Mouse (Mus musculus) adrenal gland, adult 18-20 months (tissue): ENCODE measurements around the gene Rab33a. TPM values are rescaled to one million over a fixed set of nuclear protein-coding genes. Genes with fewer than 3 reads are reported as not detected.

Experiments
- DNase-seq, 2 experiments: peaks; one replicate each; pipeline ENCODE4 v3.0.0; 2021 to 2022; ENCODE audit warnings: low spot score in 2 of 2
- long read RNA-seq, 2 experiments: library from polyadenylated mRNA; stranded (forward); transcript quantifications; one replicate each; pipeline ENCODE4 v2.0.0; 2021
- total RNA-seq, 2 experiments: library from RNA; stranded (reverse); gene quantifications; 1 replicate in 1 of 2; 2 replicates in 1 of 2; pipeline ENCODE4 v1.2.3; 2021

Rab33a gene
- total RNA-seq = 10 to 100 TPM in 1 of 2 experiments, 1 to 10 TPM in 1; 8.2 to 47.1 TPM
- long read RNA-seq, experiment 1, transcript Rab33a-201 (2 exons, 1,158 nt) = major isoform, 5 of 5 reads
- long read RNA-seq, experiment 1, partial matches to known transcripts = 0 of 5 reads
- long read RNA-seq, experiment 1, other reads (novel, unspliced or antisense) = 0 of 5 reads
- long read RNA-seq, experiment 2, transcript Rab33a-201 (2 exons, 1,158 nt) = major isoform, 58 of 65 reads
- long read RNA-seq, experiment 2, partial matches to known transcripts = 1 of 65 reads
- long read RNA-seq, experiment 2, other reads (novel, unspliced or antisense) = 6 of 65 reads

GRCm38 (mm10) chrX:48518808-48519548 is at the start of gene Rab33a:
Rab33a (plus strand) TSS chrX:48519285.
- peak in 1 of 2 experiments; percentile 26 for DNase-seq

GRCm38 (mm10) chrX:48481095-48481494 is 38.0 kb upstream of the Rab33a start:
- no peak for DNase-seq

GRCm38 (mm10) chrX:48481687-48482086 is 37.4 kb upstream of the Rab33a start:
- no peak for DNase-seq

- DNase-seq = no peak
Observed at GRCm38 (mm10) chrX:48493763-48494162, 25.3 kb upstream of the Rab33a start.

- DNase-seq = peak; percentile 80 to 81
Observed at GRCm38 (mm10) chrX:48513166-48513807, 5.8 kb upstream of the Rab33a start, which contains the start of gene Aifm1. Aifm1 (minus strand) TSS chrX:48513563.

- no peak for DNase-seq
Observed at GRCm38 (mm10) chrX:48513824-48514223, 5.3 kb upstream of the Rab33a start.

DNA sequence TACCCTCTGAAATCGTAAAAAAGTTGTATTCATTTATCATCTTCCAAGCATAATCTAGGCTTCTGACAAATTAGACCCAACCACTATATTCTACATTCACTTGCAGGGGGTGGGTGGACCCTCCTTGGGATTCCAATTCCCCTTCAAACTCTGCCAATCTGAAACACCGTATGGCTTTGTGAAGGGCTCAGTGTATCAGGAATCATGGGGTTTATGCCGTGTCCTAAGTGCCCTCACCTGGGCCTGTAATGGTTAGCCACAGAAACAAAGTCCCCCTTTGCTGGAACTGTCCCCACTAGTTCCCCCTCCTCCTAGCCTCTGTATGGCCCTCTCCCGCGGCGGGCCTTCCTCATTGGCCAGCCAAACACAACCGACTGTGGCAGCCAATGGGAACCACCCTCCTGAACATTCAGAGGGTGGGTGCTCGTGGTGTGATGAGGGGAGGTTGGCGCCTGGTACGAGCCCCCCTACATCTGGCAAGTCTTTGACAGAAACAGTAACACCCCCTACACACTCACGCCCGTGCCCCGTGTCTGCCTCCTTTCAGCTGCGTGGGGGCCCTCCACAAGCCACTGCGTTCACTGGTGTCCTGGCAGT is 776 bp upstream of the Rab33a start:
- DNase-seq = no peak

DNA sequence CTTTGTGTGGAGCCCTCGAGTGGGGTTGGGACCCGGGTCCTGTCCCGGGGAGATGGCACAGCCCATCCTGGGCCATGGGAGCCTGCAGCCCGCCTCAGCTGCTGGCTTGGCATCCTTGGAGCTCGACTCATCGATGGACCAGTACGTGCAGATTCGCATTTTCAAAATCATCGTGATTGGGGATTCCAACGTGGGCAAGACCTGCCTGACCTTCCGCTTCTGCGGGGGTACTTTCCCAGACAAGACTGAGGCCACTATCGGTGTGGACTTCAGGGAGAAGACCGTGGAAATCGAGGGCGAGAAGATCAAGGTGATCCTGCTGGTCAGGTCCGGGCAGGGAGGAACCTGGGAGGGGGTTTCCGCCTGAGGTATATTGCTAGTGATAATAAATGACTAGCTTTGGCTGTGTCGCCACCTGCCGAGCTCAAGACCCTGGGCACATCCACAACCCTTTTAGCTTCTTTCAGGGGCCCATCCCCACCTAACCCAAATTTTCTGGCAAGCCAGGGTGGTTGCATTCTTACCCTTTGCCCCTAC is 532 bp downstream of the Rab33a start:
- DNase-seq = no peak

GRCm38 (mm10) chrX:48521651-48522050 is 2.6 kb downstream of the Rab33a start:
- DNase-seq = no peak

GRCm38 (mm10) chrX:48523512-48523911 is 4.4 kb downstream of the Rab33a start:
- no peak for DNase-seq

DNA sequence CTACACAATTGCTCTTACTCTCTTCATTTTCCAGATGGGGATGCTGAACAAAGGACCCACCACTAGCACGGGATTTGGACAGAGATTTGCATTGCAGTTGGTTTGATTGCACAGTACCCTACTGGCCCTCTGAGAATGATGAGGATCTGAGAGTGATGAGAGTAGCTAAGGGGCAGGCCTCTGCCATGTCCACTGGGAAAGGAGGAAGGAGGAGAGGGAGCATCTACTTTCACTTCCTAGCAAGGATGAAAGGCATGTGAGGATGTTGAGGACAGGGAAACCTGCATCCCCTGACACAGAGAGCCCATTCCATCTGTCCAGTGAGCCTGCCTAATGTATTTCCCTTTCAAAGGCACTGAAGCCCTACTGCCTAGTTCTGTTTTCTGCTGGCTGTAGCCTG is 6.2 kb downstream of the Rab33a start:
- DNase-seq = no peak

- no peak for DNase-seq
Observed at GRCm38 (mm10) chrX:48525866-48526265, 6.8 kb downstream of the Rab33a start.

DNA sequence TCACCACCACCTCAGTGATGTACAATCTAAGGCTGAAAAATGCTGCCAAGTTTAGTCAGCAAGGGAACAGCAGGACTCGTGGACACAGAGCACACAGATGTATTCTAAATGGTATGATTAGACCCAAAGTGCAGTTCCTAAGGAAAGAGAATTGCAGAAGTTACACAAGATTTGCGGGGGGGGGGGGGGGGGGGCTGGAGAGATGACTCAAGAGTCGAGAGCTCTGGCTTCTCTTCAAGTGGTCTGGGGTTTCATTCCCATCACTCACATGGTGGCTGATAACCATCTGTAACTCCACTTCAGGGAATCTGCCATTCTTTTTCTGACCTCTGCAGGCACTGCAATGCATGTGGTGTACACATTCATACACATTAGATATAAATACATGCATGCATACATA is 7.3 kb downstream of the Rab33a start:
- no peak for DNase-seq

GRCm38 (mm10) chrX:48532175-48532574 is 13.1 kb downstream of the Rab33a start:
- DNase-seq = peak; percentile 71 to 79

Other genes starting within 250 kb of the Rab33a start
- gene Bcorl1, start 177.9 kb upstream of the Rab33a start, total RNA-seq = 1 to 10 TPM; 8.0 to 9.1 TPM
- 10 to 100 TPM in 1 of 2 experiments, 1 to 10 TPM in 1; 9.9 to 14.6 TPM for gene Elf4, start 56.2 kb upstream of the Rab33a start, total RNA-seq
- gene Aifm1, start 5.7 kb upstream of the Rab33a start, total RNA-seq = 100 to 1,000 TPM; 142 to 233 TPM
- gene Zfp280c, start 75.2 kb downstream of the Rab33a start, total RNA-seq = 10 to 100 TPM in 1 of 2 experiments, 1 to 10 TPM in 1; 7.9 to 10.3 TPM
- gene Slc25a14, start 104.1 kb downstream of the Rab33a start, total RNA-seq = 10 to 100 TPM; 10.1 to 13.0 TPM
- not detected for gene Gpr119, start 155.2 kb downstream of the Rab33a start, total RNA-seq
- 1 to 10 TPM; 2.1 to 2.3 TPM for gene Rbmx2, start 175.7 kb downstream of the Rab33a start, total RNA-seq